Mouse (Mus musculus) MEL (cell line): Measurements from ENCODE around the gene Lemd1. TPM values are rescaled to one million over a fixed set of nuclear protein-coding genes. Genes with fewer than 3 reads are reported as not detected.

Experiments used
- DNase-seq: peaks from one replicate; pipeline ENCODE4 v3.0.0; 2011; ENCODE audit warnings: low read depth, low spot score
- H3K27ac ChIP-seq: 2 replicates; pipeline ENCODE4 v1.5.1; 2012; ENCODE audit warnings: low read depth, mild to moderate bottlenecking, control low read depth, low read length, moderate library complexity; ENCODE audit not compliant: control insufficient read depth
- H3K27me3 ChIP-seq, 2 experiments: fragments of 150-350 bp in 1 of 2; sonication (generic) in 1 of 2; 2 replicates each; pipeline ENCODE4 v1.6.1; 2012; ENCODE audit warnings: low read length in 2 of 2, mild to moderate bottlenecking in 2 of 2, improper control_type of control experiment in 1 of 2, moderate library complexity in 1 of 2; ENCODE audit not compliant: insufficient read depth in 2 of 2, control insufficient read depth in 1 of 2
- H3K36me3 ChIP-seq, 2 experiments: 2 replicates each; pipeline ENCODE4 v1.6.1; 2012 to 2014; ENCODE audit warnings: low read length in 2 of 2, improper control_type of control experiment in 1 of 2, inconsistent platforms in 1 of 2, mild to moderate bottlenecking in 1 of 2; ENCODE audit not compliant: insufficient read depth in 2 of 2, control insufficient read depth in 1 of 2
- H3K4me1 ChIP-seq, 2 experiments: fragments of 150-350 bp in 1 of 2; sonication (generic) in 1 of 2; 2 replicates each; pipeline ENCODE4 v1.6.1; 2012; ENCODE audit warnings: low read length in 2 of 2, improper control_type of control experiment in 1 of 2, mild to moderate bottlenecking in 1 of 2; ENCODE audit not compliant: insufficient read depth in 2 of 2, control insufficient read depth in 1 of 2
- H3K4me3 ChIP-seq, 2 experiments: fragments of 150-350 bp in 1 of 2; sonication (generic) in 1 of 2; 2 replicates each; pipeline ENCODE4 v1.5.1; 2012; ENCODE audit warnings: low read depth in 2 of 2, low read length in 2 of 2, mild to moderate bottlenecking in 2 of 2, moderate library complexity in 2 of 2, control low read depth in 1 of 2, improper control_type of control experiment in 1 of 2; ENCODE audit not compliant: control insufficient read depth in 1 of 2, insufficient read depth in 1 of 2
- H3K79me2 ChIP-seq: 2 replicates; pipeline ENCODE4 v1.6.1; 2012; ENCODE audit warnings: mild to moderate bottlenecking, low read length, moderate library complexity; ENCODE audit not compliant: control insufficient read depth, poor library complexity, insufficient read depth
- H3K9ac ChIP-seq: 2 replicates; pipeline ENCODE4 v1.6.1; 2012; ENCODE audit warnings: low read depth, mild to moderate bottlenecking, control low read depth, low read length, moderate library complexity; ENCODE audit not compliant: control insufficient read depth, poor library complexity, severe bottlenecking
- H3K9me3 ChIP-seq: fragments of 150-350 bp; sonication (generic); replicated peaks from 2 replicates; pipeline ENCODE4 v1.6.1; 2012; ENCODE audit warnings: mild to moderate bottlenecking, low read length, improper control_type of control experiment, moderate library complexity; ENCODE audit not compliant: insufficient read depth
- BHLHE40 ChIP-seq: IDR thresholded peaks from 2 replicates; pipeline ENCODE4 v1.6.1; 2012; ENCODE audit warnings: low read depth, mild to moderate bottlenecking, inconsistent platforms, low read length, improper control_type of control experiment, borderline replicate concordance
- CHD1 ChIP-seq: IDR thresholded peaks from 2 replicates; pipeline ENCODE4 v1.6.1; 2012; ENCODE audit warnings: low read depth, mild to moderate bottlenecking, inconsistent platforms, low read length, improper control_type of control experiment
- CHD2 ChIP-seq: IDR thresholded peaks from 2 replicates; pipeline ENCODE4 v1.6.1; 2011; ENCODE audit warnings: low read length, improper control_type of control experiment
- CTCF ChIP-seq, 3 experiments: IDR thresholded peaks in 2 of 3; conservative IDR thresholded peaks in 1 of 3; 2 replicates each; pipeline ENCODE4 v1.5.1; 2011 to 2012; ENCODE audit warnings: low read length in 3 of 3, low read depth in 2 of 3, mild to moderate bottlenecking in 2 of 3, improper control_type of control experiment in 1 of 3, inconsistent platforms in 1 of 3, mixed read lengths in 1 of 3, moderate library complexity in 1 of 3; ENCODE audit not compliant: control insufficient read depth in 1 of 3, insufficient read depth in 1 of 3, poor library complexity in 1 of 3, severe bottlenecking in 1 of 3
- GATA1 ChIP-seq: IDR thresholded peaks from 2 replicates; pipeline ENCODE4 v1.6.1; 2011; ENCODE audit warnings: low read depth, low read length, improper control_type of control experiment
- HCFC1 ChIP-seq: IDR thresholded peaks from 2 replicates; pipeline ENCODE4 v1.6.1; 2012; ENCODE audit warnings: low read depth, mild to moderate bottlenecking, inconsistent platforms, low read length, improper control_type of control experiment, moderate library complexity
- MAFK ChIP-seq: IDR thresholded peaks from 2 replicates; pipeline ENCODE4 v1.6.1; 2011; ENCODE audit warnings: low read depth, mild to moderate bottlenecking, low read length, improper control_type of control experiment, borderline replicate concordance
- MEF2A ChIP-seq: IDR thresholded peaks from 2 replicates; pipeline ENCODE4 v1.6.1; 2014; ENCODE audit warnings: low read depth, mild to moderate bottlenecking, inconsistent platforms, low read length, improper control_type of control experiment; ENCODE audit not compliant: poor library complexity, insufficient replicate concordance, severe bottlenecking; ENCODE audit errors: extremely low read depth
- MYC ChIP-seq: IDR thresholded peaks from 2 replicates; pipeline ENCODE4 v1.6.1; 2011; ENCODE audit warnings: low read depth, mild to moderate bottlenecking, low read length, improper control_type of control experiment, moderate library complexity
- NELFE ChIP-seq: IDR thresholded peaks from 2 replicates; pipeline ENCODE4 v1.6.1; 2011; ENCODE audit warnings: low read depth, low read length, improper control_type of control experiment
- NRF1 ChIP-seq: IDR thresholded peaks from 2 replicates; pipeline ENCODE4 v1.6.1; 2014; ENCODE audit warnings: low read depth, mild to moderate bottlenecking, inconsistent platforms, low read length, improper control_type of control experiment, moderate library complexity; ENCODE audit not compliant: poor library complexity, insufficient read depth, severe bottlenecking
- POLR2A ChIP-seq, 2 experiments: IDR thresholded peaks; 2 replicates each; pipeline ENCODE4 v1.6.1; 2011 to 2012; ENCODE audit warnings: low read length in 2 of 2, mild to moderate bottlenecking in 2 of 2, control low read depth in 1 of 2, improper control_type of control experiment in 1 of 2, low read depth in 1 of 2, moderate library complexity in 1 of 2; ENCODE audit not compliant: control insufficient read depth in 1 of 2, insufficient read depth in 1 of 2, poor library complexity in 1 of 2
- POLR2AphosphoS2 ChIP-seq: IDR thresholded peaks from 2 replicates; pipeline ENCODE4 v1.6.1; 2011; ENCODE audit warnings: low read length, improper control_type of control experiment
- POLR2AphosphoS5 ChIP-seq: IDR thresholded peaks from 2 replicates; pipeline ENCODE4 v1.6.1; 2012; ENCODE audit warnings: low read depth, borderline replicate concordance, mild to moderate bottlenecking, inconsistent platforms, low read length, moderate library complexity, mixed read lengths
- RAD21 ChIP-seq: IDR thresholded peaks from 2 replicates; pipeline ENCODE4 v1.6.1; 2011; ENCODE audit warnings: mild to moderate bottlenecking, low read depth, low read length, improper control_type of control experiment
- RCOR1 ChIP-seq: IDR thresholded peaks from 2 replicates; pipeline ENCODE4 v1.6.1; 2012; ENCODE audit warnings: low read depth, mild to moderate bottlenecking, inconsistent platforms, low read length, improper control_type of control experiment
- UBTF ChIP-seq: IDR thresholded peaks from 2 replicates; pipeline ENCODE4 v1.6.1; 2012; ENCODE audit warnings: low read depth, mild to moderate bottlenecking, inconsistent platforms, low read length, improper control_type of control experiment, moderate library complexity, borderline replicate concordance; ENCODE audit not compliant: insufficient read depth
- USF2 ChIP-seq, 2 experiments: IDR thresholded peaks; 2 replicates each; pipeline ENCODE4 v1.6.1; 2011 to 2012; ENCODE audit warnings: improper control_type of control experiment in 2 of 2, low read length in 2 of 2, borderline replicate concordance in 1 of 2, inconsistent platforms in 1 of 2, low read depth in 1 of 2, mild to moderate bottlenecking in 1 of 2; ENCODE audit not compliant: insufficient read depth in 1 of 2
- ZC3H11A ChIP-seq: IDR thresholded peaks from 2 replicates; pipeline ENCODE4 v1.6.1; 2012; ENCODE audit warnings: low read depth, mild to moderate bottlenecking, inconsistent platforms, low read length, improper control_type of control experiment
- ZKSCAN1 ChIP-seq: IDR thresholded peaks from 2 replicates; pipeline ENCODE4 v1.6.1; 2012; ENCODE audit warnings: low read depth, mild to moderate bottlenecking, inconsistent platforms, low read length, improper control_type of control experiment, moderate library complexity
- ZMIZ1 ChIP-seq: IDR thresholded peaks from 2 replicates; pipeline ENCODE4 v1.6.1; 2012; ENCODE audit warnings: low read depth, mild to moderate bottlenecking, inconsistent platforms, low read length, improper control_type of control experiment, moderate library complexity
- ZNF384 ChIP-seq: IDR thresholded peaks from 2 replicates; pipeline ENCODE4 v1.6.1; 2012; ENCODE audit warnings: low read depth, mild to moderate bottlenecking, inconsistent platforms, low read length, improper control_type of control experiment
- polyA plus RNA-seq, 2 experiments: library from polyadenylated mRNA; stranded (reverse) in 1 of 2; unstranded in 1 of 2; fragments of >175 nt in 1 of 2; fragments of >200 nt in 1 of 2; gene quantifications; 2 replicates each; pipeline versions ENCODE4 v1.2.1 to v1.2.4; 2012; ENCODE audit warnings: low replicate concordance in 2 of 2, low read depth in 1 of 2; ENCODE audit not compliant: insufficient read length in 2 of 2, insufficient read depth in 1 of 2, missing spikeins in 1 of 2
- total RNA-seq: library from RNA; depleted of rRNA; stranded (reverse); fragments of 300-350 nt; gene quantifications from 2 replicates; pipeline ENCODE4 v1.2.3, GENCODE M21; 2012

The Lemd1 gene
- total and polyA plus RNA-seq, 3 experiments = not detected

GRCm38 (mm10) chr1:132289965-132290364, 98.7 kb downstream of the Lemd1 start:
- TF ChIP-seq ZC3H11A (no peak), POLR2AphosphoS5 (no peak), UBTF (no peak), CTCF (IDR thresholded peaks at IDR 0.05 in 2 of 3, conservative IDR thresholded peaks at IDR 0.05 in 1 of 3; ENCODE audit: control insufficient read depth in 1 of 3, insufficient read depth in 1 of 3, low read depth in 2 of 3, low read length in 3 of 3, poor library complexity in 1 of 3, severe bottlenecking in 1 of 3) (no peak), MEF2A (no peak), ZMIZ1 (no peak), ZNF384 (no peak), RAD21 (no peak), HCFC1 (no peak)
- Histone ChIP-seq H3K9ac (no peak overlapping the region), H3K36me3 (no peaks in the 10 kb centered on the region), H3K9me3 (no peaks in the 10 kb centered on the region), H3K79me2 (no peaks in the 10 kb centered on the region), H3K4me1 (no peaks in the 10 kb centered on the region), H3K4me3 (no peak overlapping the region), H3K27ac (no peak overlapping the region), H3K27me3 (0 out of 4 replicates have a peak, but pooled peaks cover 2% of the 10 kb centered on the region in 2 experiments)
- no peak for DNase-seq

DNA sequence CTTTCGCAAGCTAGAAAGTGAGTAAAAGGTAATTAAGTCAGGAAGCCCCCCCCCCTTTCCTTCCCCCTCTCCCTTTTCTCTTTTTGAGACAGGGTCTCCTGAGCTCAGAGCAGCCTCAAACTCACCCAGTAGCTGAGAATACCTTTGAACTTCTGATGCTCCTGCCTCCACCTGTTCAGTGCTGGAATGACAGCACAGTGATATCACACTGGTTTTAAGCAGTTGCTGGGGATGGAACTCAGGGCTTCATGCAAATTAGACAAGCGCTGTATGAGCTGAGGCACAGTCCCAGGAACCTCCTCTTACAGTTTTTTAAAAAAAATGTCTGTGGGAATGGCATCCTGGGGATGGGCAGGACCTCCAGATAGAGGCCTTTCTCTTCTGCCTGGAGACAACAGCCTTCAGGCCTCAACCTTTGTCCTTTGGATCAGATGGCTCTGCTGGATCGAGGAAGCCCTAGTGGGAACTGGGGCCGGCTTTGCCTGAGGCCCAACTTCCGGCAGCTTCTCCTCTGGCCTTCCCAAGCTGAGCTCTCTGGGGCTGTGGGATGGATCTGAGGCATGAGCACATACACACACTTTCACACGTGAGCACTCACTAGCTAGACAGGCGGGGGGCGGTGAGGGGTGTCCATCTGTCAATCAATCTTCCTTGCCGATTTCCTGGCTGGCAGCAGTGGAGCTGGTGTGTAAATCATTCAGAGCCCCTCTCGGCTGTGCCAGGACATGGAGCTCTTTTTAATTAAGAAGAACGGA, 99.9 kb downstream of the Lemd1 start:
- Histone ChIP-seq H3K79me2 (no peaks in the 10 kb centered on the region), H3K4me3 (no peak overlapping the region), H3K27me3 (peaks cover 2 to 4% of the 10 kb centered on the region in 2 experiments; a peak in 3 of 4 replicates), H3K36me3 (no peaks in the 10 kb centered on the region), H3K9me3 (no peaks in the 10 kb centered on the region), H3K4me1 (no peaks in the 10 kb centered on the region), H3K27ac (no peak overlapping the region), H3K9ac (no peak overlapping the region)
- TF ChIP-seq ZKSCAN1 = no peak
- no peak for TF ChIP-seq USF2 (IDR thresholded peaks at IDR 0.05; ENCODE audit: borderline replicate concordance in 1 of 2, insufficient read depth in 1 of 2, low read depth in 1 of 2, low read length in 2 of 2)
- TF ChIP-seq GATA1 = no peak
- no peak for TF ChIP-seq ZC3H11A
- no peak for TF ChIP-seq HCFC1
- no peak for TF ChIP-seq UBTF
- TF ChIP-seq POLR2A (IDR thresholded peaks at IDR 0.05; ENCODE audit: control insufficient read depth in 1 of 2, insufficient read depth in 1 of 2, low read depth in 1 of 2, low read length in 2 of 2, poor library complexity in 1 of 2) = no peak
- TF ChIP-seq NELFE = no peak
- no peak for TF ChIP-seq MAFK
- no peak for TF ChIP-seq POLR2AphosphoS5
- TF ChIP-seq BHLHE40 = no peak
- no peak for TF ChIP-seq CHD2
- TF ChIP-seq CHD1 = no peak
- no peak for TF ChIP-seq NRF1
- no peak for TF ChIP-seq POLR2AphosphoS2
- no peak for TF ChIP-seq MYC
- TF ChIP-seq ZNF384 = no peak
- TF ChIP-seq RCOR1 = no peak
- DNase-seq = no peak
